Mouse (Mus musculus) CH12.LX (cell line): Measurements from ENCODE around the gene Zfp105. TPM values are rescaled to one million over a fixed set of nuclear protein-coding genes. Genes with fewer than 3 reads are reported as not detected.

Source experiments
- DNase-seq: peaks from one replicate; pipeline ENCODE4 v3.0.0-alpha.2; 2013; ENCODE audit errors: extremely low read depth
- H3K27ac ChIP-seq: 2 replicates; pipeline ENCODE4 v1.5.1; 2012; ENCODE audit warnings: low read depth, mild to moderate bottlenecking, control low read depth, moderate library complexity; ENCODE audit not compliant: insufficient read depth
- H3K27me3 ChIP-seq: replicated peaks from 2 replicates; pipeline ENCODE3; 2012; ENCODE audit warnings: inconsistent platforms
- H3K36me3 ChIP-seq, 2 experiments: replicated peaks in 1 of 2; 2 replicates each; pipeline versions ENCODE3 to v1.6.1; 2012; ENCODE audit warnings: inconsistent platforms in 1 of 2, low read length in 1 of 2, mild to moderate bottlenecking in 1 of 2, mixed read lengths in 1 of 2, moderate library complexity in 1 of 2; ENCODE audit not compliant: control insufficient read depth in 1 of 2, insufficient read depth in 1 of 2
- H3K4me1 ChIP-seq, 2 experiments: 2 replicates each; pipeline ENCODE4 v1.6.1; 2012; ENCODE audit warnings: inconsistent platforms in 1 of 2, moderate library complexity in 1 of 2; ENCODE audit not compliant: insufficient read depth in 2 of 2, control insufficient read depth in 1 of 2
- H3K4me2 ChIP-seq: 2 replicates; pipeline ENCODE4 v1.6.1; 2012; ENCODE audit warnings: low read depth, mild to moderate bottlenecking, control low read depth; ENCODE audit not compliant: poor library complexity, insufficient read depth, severe bottlenecking
- H3K4me3 ChIP-seq, 3 experiments: fragments of 150-350 bp in 1 of 3; sonication (generic) in 1 of 3; replicated peaks in 1 of 3; 2 replicates each; pipeline versions ENCODE3 to v1.5.1; 2011 to 2012; ENCODE audit warnings: low read depth in 2 of 3, low read length in 2 of 3, mild to moderate bottlenecking in 2 of 3, moderate library complexity in 2 of 3, control low read depth in 1 of 3, improper control_type of control experiment in 1 of 3, inconsistent platforms in 1 of 3, mixed read lengths in 1 of 3; ENCODE audit not compliant: poor library complexity in 1 of 3
- H3K79me2 ChIP-seq: replicated peaks from 2 replicates; pipeline ENCODE4 v1.6.1; 2012; ENCODE audit warnings: mild to moderate bottlenecking, moderate library complexity; ENCODE audit not compliant: control insufficient read depth, poor library complexity, insufficient read depth, severe bottlenecking; ENCODE audit errors: extremely low read depth
- H3K9ac ChIP-seq: 2 replicates; pipeline ENCODE4 v1.6.1; 2012; ENCODE audit warnings: low read depth, mild to moderate bottlenecking, control low read depth, moderate library complexity; ENCODE audit not compliant: insufficient read depth
- H3K9me3 ChIP-seq: replicated peaks from 2 replicates; pipeline ENCODE3; 2012; ENCODE audit warnings: low read length, inconsistent platforms, mixed read lengths
- BHLHE40 ChIP-seq: IDR thresholded peaks from 2 replicates; pipeline ENCODE4 v1.6.1; 2011; ENCODE audit warnings: mild to moderate bottlenecking, low read depth, low read length, improper control_type of control experiment
- CHD2 ChIP-seq: IDR thresholded peaks from 2 replicates; pipeline ENCODE4 v1.6.1; 2011; ENCODE audit warnings: low read length, improper control_type of control experiment
- CTCF ChIP-seq, 2 experiments: IDR thresholded peaks in 1 of 2; conservative IDR thresholded peaks in 1 of 2; 2 replicates each; pipeline ENCODE4 v1.5.1; 2011 to 2012; ENCODE audit warnings: low read depth in 2 of 2, low read length in 2 of 2, improper control_type of control experiment in 1 of 2, inconsistent platforms in 1 of 2, mild to moderate bottlenecking in 1 of 2, moderate library complexity in 1 of 2
- E2F4 ChIP-seq: IDR thresholded peaks from 2 replicates; pipeline ENCODE4 v1.6.1; 2011; ENCODE audit warnings: low read depth, low read length, improper control_type of control experiment; ENCODE audit not compliant: insufficient replicate concordance
- ELF1 ChIP-seq: IDR thresholded peaks from 2 replicates; pipeline ENCODE4 v1.6.1; 2014; ENCODE audit warnings: low read depth, mild to moderate bottlenecking, inconsistent platforms, low read length, improper control_type of control experiment
- EP300 ChIP-seq: IDR thresholded peaks from 2 replicates; pipeline ENCODE4 v1.6.1; 2011; ENCODE audit warnings: low read length, improper control_type of control experiment
- HCFC1 ChIP-seq: IDR thresholded peaks from 2 replicates; pipeline ENCODE4 v1.6.1; 2012; ENCODE audit warnings: low read depth, mild to moderate bottlenecking, inconsistent platforms, low read length, improper control_type of control experiment
- IRF4 ChIP-seq: IDR thresholded peaks from 2 replicates; pipeline ENCODE4 v1.6.1; 2014; ENCODE audit warnings: low read depth, mild to moderate bottlenecking, inconsistent platforms, low read length, improper control_type of control experiment
- JUN ChIP-seq: IDR thresholded peaks from 2 replicates; pipeline ENCODE4 v1.6.1; 2011; ENCODE audit warnings: low read depth, mild to moderate bottlenecking, low read length, improper control_type of control experiment, moderate library complexity; ENCODE audit not compliant: insufficient read depth
- JUND ChIP-seq: conservative IDR thresholded peaks from 2 replicates; pipeline ENCODE4 v1.6.1; 2011; ENCODE audit warnings: low read depth, low read length, improper control_type of control experiment
- KAT2A ChIP-seq: IDR thresholded peaks from 2 replicates; pipeline ENCODE4 v1.6.1; 2012; ENCODE audit warnings: low read length, improper control_type of control experiment, inconsistent platforms; ENCODE audit not compliant: insufficient replicate concordance
- MAX ChIP-seq: IDR thresholded peaks from 2 replicates; pipeline ENCODE4 v1.6.1; 2011; ENCODE audit warnings: low read length, improper control_type of control experiment
- MEF2A ChIP-seq: IDR thresholded peaks from 2 replicates; pipeline ENCODE4 v1.6.1; 2014; ENCODE audit warnings: low read depth, mild to moderate bottlenecking, inconsistent platforms, low read length, improper control_type of control experiment, borderline replicate concordance
- NRF1 ChIP-seq: IDR thresholded peaks from 2 replicates; pipeline ENCODE4 v1.6.1; 2014; ENCODE audit warnings: low read depth, mild to moderate bottlenecking, inconsistent platforms, low read length, improper control_type of control experiment, moderate library complexity
- RAD21 ChIP-seq: IDR thresholded peaks from 2 replicates; pipeline ENCODE4 v1.6.1; 2011; ENCODE audit warnings: low read depth, mild to moderate bottlenecking, low read length, improper control_type of control experiment, moderate library complexity
- RCOR1 ChIP-seq: conservative IDR thresholded peaks from 2 replicates; pipeline ENCODE4 v1.6.1; 2012; ENCODE audit warnings: low read depth, mild to moderate bottlenecking, inconsistent platforms, low read length, improper control_type of control experiment
- SIN3A ChIP-seq: IDR thresholded peaks from 2 replicates; pipeline ENCODE4 v1.6.1; 2012; ENCODE audit warnings: low read length, improper control_type of control experiment, inconsistent platforms
- SMC3 ChIP-seq: IDR thresholded peaks from 2 replicates; pipeline ENCODE4 v1.6.1; 2011; ENCODE audit warnings: low read depth, low read length, improper control_type of control experiment
- TCF12 ChIP-seq: IDR thresholded peaks from 2 replicates; pipeline ENCODE4 v1.6.1; 2014; ENCODE audit warnings: low read depth, mild to moderate bottlenecking, inconsistent platforms, low read length, improper control_type of control experiment
- ZKSCAN1 ChIP-seq: IDR thresholded peaks from 2 replicates; pipeline ENCODE4 v1.6.1; 2012; ENCODE audit warnings: low read depth, inconsistent platforms, low read length, improper control_type of control experiment, borderline replicate concordance
- ZMIZ1 ChIP-seq: IDR thresholded peaks from 2 replicates; pipeline ENCODE4 v1.6.1; 2012; ENCODE audit warnings: low read depth, mild to moderate bottlenecking, inconsistent platforms, low read length, improper control_type of control experiment
- dilution Hi-C: fragments of 300-500 bp; cut with MboI; formaldehyde crosslinking; loops from 2 replicates; pipeline ENCODE4 v1.14.3; 2020; ENCODE audit warnings: low sequenced_read_pairs; ENCODE audit not compliant: extremely low pct_unique_long_range_greater_than_20kb, extremely low pct_ligation_motif_present
- in situ Hi-C: fragments of 300-500 bp; cut with MboI; formaldehyde crosslinking; loops from 3 replicates; pipeline ENCODE4 v1.14.3; 2019; ENCODE audit warnings: low sequenced_read_pairs, low pct_ligation_motif_present, low pct_unique_long_range_greater_than_20kb, mixed read lengths
- polyA plus RNA-seq: library from polyadenylated mRNA; unstranded; fragments of >175 nt; gene quantifications from 2 replicates; pipeline ENCODE4 v1.2.1, GENCODE M21; 2012; ENCODE audit warnings: low read depth; ENCODE audit not compliant: insufficient read length
- total RNA-seq, 2 experiments: library from RNA; depleted of rRNA; stranded (reverse); fragments of 300-350 nt in 1 of 2; fragments of >200 nt in 1 of 2; gene quantifications; 2 replicates each; pipeline ENCODE4 v1.2.3; 2012 to 2014

Gene Zfp105
- total and polyA plus RNA-seq, 3 experiments, result not detected

GRCm38 (mm10) chr9:122875145-122875544, 47.7 kb upstream of the Zfp105 start:
- TF ChIP-seq SIN3A, result 0 out of 2 replicates have a peak, but pooled peaks have one; percentile 12
- TF ChIP-seq EP300, result peak; percentile 47; the same call in 1 of the 2 replicates
- no peak for TF ChIP-seq RCOR1
- TF ChIP-seq MEF2A, result peak; percentile 42; the same call in 1 of the 2 replicates
- TF ChIP-seq KAT2A, result no peak
- TF ChIP-seq ZMIZ1, result no peak
- in situ Hi-C loops, result no loop called here

GRCm38 (mm10) chr9:122885385-122885784, 37.5 kb upstream of the Zfp105 start, which contains the start of gene Zkscan7:
Zkscan7 (plus strand) TSS chr9:122885685.
- H3K4me2 ChIP-seq, result peak within 1 kb of the TSS; percentile 61
- peaks cover 3 to 20% of the 10 kb centered on the region in 2 experiments for H3K36me3 ChIP-seq
- H3K4me3 ChIP-seq, result peak within 1 kb of the TSS; percentile 27 to 89 (median 80)
- no peak for DNase-seq
- peaks cover 3 to 15% of the 10 kb centered on the region in 2 experiments; a peak in 3 of 4 replicates for H3K4me1 ChIP-seq
- peak within 1 kb of the TSS; percentile 3; the same call in 1 of the 2 replicates for H3K9ac ChIP-seq
- no peaks in the 10 kb centered on the region for H3K79me2 ChIP-seq
- H3K27ac ChIP-seq, result no peak within 1 kb of the TSS
- TF ChIP-seq ELF1 (no peak), ZKSCAN1 (no peak), RAD21 (no peak), HCFC1 (no peak), SIN3A (no peak), KAT2A (no peak), JUND (no peak), IRF4 (no peak), SMC3 (no peak), NRF1 (no peak), CHD2 (no peak), E2F4 (no peak), MAX (no peak), MEF2A (no peak), BHLHE40 (no peak), JUN (no peak), ZMIZ1 (no peak), TCF12 (no peak), CTCF (conservative IDR thresholded peaks at IDR 0.05 in 1 of 2, IDR thresholded peaks at IDR 0.05 in 1 of 2; ENCODE audit: low read depth in 2 of 2, low read length in 2 of 2) (no peak)
- dilution Hi-C loops, result no loop called here
- peaks cover 16% of the 10 kb centered on the region for H3K9me3 ChIP-seq
- peaks cover 11% of the 10 kb centered on the region for H3K27me3 ChIP-seq
- in situ Hi-C loops, result no loop called here

More at GRCm38 (mm10) chr9:122875145-122875544, 47.7 kb upstream of the Zfp105 start:
- Histone ChIP-seq H3K27me3 (no peaks in the 10 kb centered on the region), H3K4me3 (no peak overlapping the region), H3K36me3 (no peaks in the 10 kb centered on the region), H3K27ac (no peak overlapping the region), H3K9me3 (peaks cover 8% of the 10 kb centered on the region), H3K9ac (no peak overlapping the region), H3K4me2 (no peak overlapping the region), H3K4me1 (peaks cover 0 to 13% of the 10 kb centered on the region in 2 experiments; a peak in 1 of 4 replicates), H3K79me2 (no peaks in the 10 kb centered on the region)
- DNase-seq, result peak; percentile 48
- dilution Hi-C loops, result no loop called here
